In genomic region chr14:22545887-22546675, GRCm38 (mm10) we compare ENCODE assay signal across 17 mouse cellular contexts.
DNase-seq lines count a peak whose midpoint lies in the region; ATAC-seq and TF ChIP-seq lines count a peak whose summit lies in the region.
"Had no signal": no experiment of that assay in that cellular context is flagged by ENCODE, and none has a peak within 500 bp of the region (broad histone marks: within the 10 kb centered on the region; RNA-seq: fewer than 3 reads in every experiment).

No protein-coding gene starts in this region.

- no peak overlapping the region for H3K4me3 ChIP-seq in forebrain, postnatal 0 days (ENCODE audit: low read depth, low read length)
- H3K4me3 ChIP-seq in forebrain, embryonic 15.5 days, result no peak overlapping the region
- H3K4me3 ChIP-seq in hindbrain, embryonic 16.5 days (ENCODE audit: low read length), result no peak overlapping the region
- H3K4me3 ChIP-seq: limb, embryonic 15.5 days; megakaryocyte, embryonic 14.5 days had no signal

- H3K9ac ChIP-seq in forebrain, postnatal 0 days, result no peak overlapping the region
- H3K9ac ChIP-seq in forebrain, embryonic 15.5 days (replicated peaks), result no peak overlapping the region
- no peak overlapping the region for H3K9ac ChIP-seq in hindbrain, embryonic 16.5 days (ENCODE audit: low read depth, low read length)
- H3K9ac ChIP-seq: limb, embryonic 15.5 days had no signal

- H3K4me2 ChIP-seq in forebrain, postnatal 0 days (ENCODE audit: low read depth), result no peak overlapping the region
- no peak overlapping the region for H3K4me2 ChIP-seq in forebrain, embryonic 15.5 days (replicated peaks)
- H3K4me2 ChIP-seq in hindbrain, embryonic 16.5 days (ENCODE audit: low read length), result no peak overlapping the region
- H3K4me2 ChIP-seq: limb, embryonic 15.5 days had no signal

- WGBS in forebrain, postnatal 0 days, result 38% methylated on average over 8 of the region's 8 CpGs
- WGBS in forebrain, embryonic 15.5 days, result 40% methylated on average over 8 of the region's 8 CpGs
- WGBS in hindbrain, embryonic 16.5 days, result 37% methylated on average over 8 of the region's 8 CpGs

- 0 out of 2 replicates have a peak, but pooled peaks have one; percentile 12 for ATAC-seq in forebrain, postnatal 0 days
- no peak for ATAC-seq in forebrain, embryonic 15.5 days (replicated peaks)
- 0 out of 2 replicates have a peak, but pooled peaks have one; percentile 20 for ATAC-seq in hindbrain, embryonic 16.5 days
- ATAC-seq: activated CD4-positive, CD25-positive, alpha-beta regulatory T cell, adult 4 months; inflammation-experienced regulatory T-cells, adult 6 months had no signal

- no peak for DNase-seq in forebrain, postnatal 0 days
- DNase-seq in retina, postnatal 1 day, result peak; percentile 44
- no peak for DNase-seq in retina, embryonic 14.5 days (ENCODE audit: low spot score)
- DNase-seq in layer of hippocampus, adult 9-11 months, result no peak
- DNase-seq in urinary bladder, postnatal 36 days (ENCODE audit: low spot score in 2 of 2), result no peak
- DNase-seq: adrenal gland, postnatal 14 days; cerebellum, adult 18-20 months; cerebellum, postnatal 36 days; gastrocnemius, postnatal 25 days; kidney, adult 9 months; lung, postnatal 10 days had no signal

- H3K36me3 ChIP-seq in forebrain, postnatal 0 days (ENCODE audit: insufficient read depth), result no peaks in the 10 kb centered on the region
- no peaks in the 10 kb centered on the region for H3K36me3 ChIP-seq in forebrain, embryonic 15.5 days
- H3K36me3 ChIP-seq in hindbrain, embryonic 16.5 days (ENCODE audit: control insufficient read depth, insufficient read depth, low read length), result no peaks in the 10 kb centered on the region
- H3K36me3 ChIP-seq: limb, embryonic 15.5 days had no signal

- TF ChIP-seq CTCF in forebrain, postnatal 0 days (IDR thresholded peaks at IDR 0.05; ENCODE audit: low read depth), result no peak

- H3K27ac ChIP-seq in forebrain, postnatal 0 days (ENCODE audit: low read depth, low read length), result no peak overlapping the region
- H3K27ac ChIP-seq in forebrain, embryonic 15.5 days (replicated peaks), result no peak overlapping the region
- no peak overlapping the region for H3K27ac ChIP-seq in hindbrain, embryonic 16.5 days (ENCODE audit: low read depth, low read length)
- H3K27ac ChIP-seq: limb, embryonic 15.5 days had no signal

- H3K27me3 ChIP-seq in forebrain, postnatal 0 days (ENCODE audit: insufficient read depth, low read length), result no peaks in the 10 kb centered on the region
- H3K27me3 ChIP-seq in forebrain, embryonic 15.5 days, result 0 out of 2 replicates have a peak, but pooled peaks cover 6% of the 10 kb centered on the region
- H3K27me3 ChIP-seq in hindbrain, embryonic 16.5 days (replicated peaks; ENCODE audit: control insufficient read depth, insufficient read depth, low read length), result no peaks in the 10 kb centered on the region
- H3K27me3 ChIP-seq: limb, embryonic 15.5 days; megakaryocyte, embryonic 14.5 days had no signal

- no peaks in the 10 kb centered on the region for H3K9me3 ChIP-seq in forebrain, postnatal 0 days (ENCODE audit: low read length)
- no peaks in the 10 kb centered on the region for H3K9me3 ChIP-seq in forebrain, embryonic 15.5 days
- H3K9me3 ChIP-seq in hindbrain, embryonic 16.5 days (ENCODE audit: control insufficient read depth, low read length), result no peaks in the 10 kb centered on the region
- H3K9me3 ChIP-seq: limb, embryonic 15.5 days; megakaryocyte, embryonic 14.5 days had no signal

- no peaks in the 10 kb centered on the region for H3K4me1 ChIP-seq in forebrain, postnatal 0 days (ENCODE audit: insufficient read depth)
- peaks cover 12% of the 10 kb centered on the region; the same call in 1 of the 2 replicates for H3K4me1 ChIP-seq in forebrain, embryonic 15.5 days
- no peaks in the 10 kb centered on the region; the same call in 1 of the 2 replicates for H3K4me1 ChIP-seq in hindbrain, embryonic 16.5 days (ENCODE audit: control insufficient read depth, insufficient read depth, low read depth, low read length)
- H3K4me1 ChIP-seq: limb, embryonic 15.5 days had no signal
